Mouse (Mus musculus) brain, embryonic 14.5 days (tissue): ENCODE data around the gene Itm2c.

ENCODE experiments used
- CTCF ChIP-seq: fragments of 200-500 bp; IDR thresholded peaks from 2 replicates; pipeline ENCODE4 v1.5.1; 2012; ENCODE audit warnings: inconsistent platforms, mild to moderate bottlenecking, moderate library complexity, borderline replicate concordance; ENCODE audit not compliant: insufficient read depth, insufficient read length; ENCODE audit errors: extremely low read depth
- POLR2A ChIP-seq: fragments of 200-500 bp; IDR thresholded peaks from 2 replicates; pipeline ENCODE4 v1.6.1; 2012; ENCODE audit warnings: mild to moderate bottlenecking, inconsistent platforms, borderline replicate concordance; ENCODE audit not compliant: poor library complexity, insufficient read depth, insufficient read length, severe bottlenecking; ENCODE audit errors: extremely low read depth

- TF ChIP-seq CTCF (no peak), POLR2A (no peak)
Measured at GRCm38 (mm10) chr1:85857261-85857754, 36.8 kb upstream of the Itm2c start.
